Mouse (Mus musculus): Measurements from ENCODE around the gene Mybpc1.
"Not testable (repeated sequence)": the region's sequence is repeated elsewhere in the genome, so short reads cannot be mapped to it uniquely, and the experiment has no call there.

The Mybpc1 gene

GRCm38 (mm10) chr10:88550225-88550624 lies 54.7 kb downstream of the Mybpc1 start:
- CTCF ChIA-PET = no interaction called here

DNA sequence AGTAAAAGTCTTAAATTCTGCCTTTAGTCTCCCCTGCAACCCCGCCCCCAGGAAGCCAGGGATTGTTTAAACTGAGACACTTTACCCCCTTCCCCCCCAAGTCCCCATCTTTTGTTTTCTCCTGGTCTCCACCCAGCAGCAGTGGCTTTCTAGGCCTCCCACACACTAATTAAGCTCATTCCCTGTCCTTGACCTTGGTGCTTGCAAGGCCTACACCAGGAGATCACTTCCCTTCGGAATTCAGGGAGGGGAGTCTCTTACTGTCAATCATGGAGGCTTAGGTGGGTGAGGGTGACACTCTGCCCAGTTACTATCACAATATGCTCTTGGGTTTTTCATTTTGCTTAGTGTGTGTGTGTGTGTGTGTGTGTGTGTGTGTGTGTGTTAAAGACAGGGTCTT lies 57.3 kb downstream of the Mybpc1 start:
- CTCF ChIA-PET = no interaction called here

DNA sequence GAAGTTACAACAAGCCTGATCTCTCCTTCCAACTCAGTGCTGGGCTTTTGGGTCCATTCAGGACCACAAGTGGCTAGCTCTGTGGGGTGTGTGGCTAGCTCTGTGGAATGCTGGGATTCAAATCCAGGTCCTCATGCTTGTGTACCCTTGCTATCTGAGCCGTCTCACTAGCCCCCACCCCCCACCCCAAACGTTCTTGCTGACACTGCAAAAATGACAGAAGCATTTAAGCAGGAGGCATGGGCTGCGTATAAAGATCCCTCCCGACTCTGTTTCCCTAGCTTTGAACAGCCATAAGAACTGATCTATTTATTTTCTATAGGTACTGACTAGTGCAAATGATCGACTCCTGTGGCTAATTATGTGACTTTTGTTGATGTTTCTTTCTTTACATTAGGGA lies 74.3 kb downstream of the Mybpc1 start:
- CTCF ChIA-PET = no interaction called here

GRCm38 (mm10) chr10:88524016-88524415 lies 80.9 kb downstream of the Mybpc1 start:
- CTCF ChIA-PET = no interaction called here

DNA sequence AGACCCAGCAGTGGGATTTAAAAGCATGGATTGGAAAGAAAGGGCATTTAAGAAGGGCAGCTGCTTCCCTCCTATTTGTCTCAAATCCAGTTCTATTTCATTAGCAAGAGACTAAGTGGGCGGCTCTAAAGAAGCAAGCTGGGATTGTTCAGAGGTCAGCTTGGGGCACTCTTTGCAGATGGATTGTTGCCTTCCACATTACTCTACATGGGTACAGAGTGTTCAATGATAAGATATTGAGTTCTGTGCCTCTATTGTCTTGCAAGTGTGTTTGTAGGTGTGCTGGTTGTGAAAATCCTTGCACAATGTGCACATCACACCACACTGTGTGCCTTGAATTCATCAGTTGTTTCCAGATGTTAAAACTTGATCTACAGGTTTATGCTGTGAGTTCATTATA lies 81.7 kb downstream of the Mybpc1 start:
- CTCF ChIA-PET = no interaction called here

- CTCF ChIA-PET = no interaction called here
Measured at GRCm38 (mm10) chr10:88522795-88523194, 82.2 kb downstream of the Mybpc1 start.

DNA sequence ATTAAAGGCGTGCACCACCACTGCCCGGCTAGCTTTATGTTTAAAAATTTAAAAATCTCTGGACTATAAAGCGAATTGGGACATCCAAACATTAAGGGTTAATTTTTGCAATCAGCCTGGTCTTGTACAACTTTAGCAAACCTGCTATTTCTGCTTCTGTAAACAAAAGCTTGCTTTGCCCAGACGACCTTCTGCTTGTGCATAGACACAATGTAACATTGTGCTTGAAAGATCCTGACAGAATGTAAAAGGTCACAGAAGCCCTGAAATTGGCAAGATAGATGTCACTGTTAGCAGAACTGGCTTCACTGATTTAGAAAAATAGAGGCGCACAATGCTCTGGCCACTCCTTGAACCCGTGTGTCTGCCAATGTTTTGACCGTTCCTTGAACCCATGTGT lies 89.9 kb downstream of the Mybpc1 start:
- CTCF ChIA-PET = not testable (repeated sequence)

GRCm38 (mm10) chr10:88514495-88514894 lies 90.5 kb downstream of the Mybpc1 start:
- CTCF ChIA-PET = no interaction called here

DNA sequence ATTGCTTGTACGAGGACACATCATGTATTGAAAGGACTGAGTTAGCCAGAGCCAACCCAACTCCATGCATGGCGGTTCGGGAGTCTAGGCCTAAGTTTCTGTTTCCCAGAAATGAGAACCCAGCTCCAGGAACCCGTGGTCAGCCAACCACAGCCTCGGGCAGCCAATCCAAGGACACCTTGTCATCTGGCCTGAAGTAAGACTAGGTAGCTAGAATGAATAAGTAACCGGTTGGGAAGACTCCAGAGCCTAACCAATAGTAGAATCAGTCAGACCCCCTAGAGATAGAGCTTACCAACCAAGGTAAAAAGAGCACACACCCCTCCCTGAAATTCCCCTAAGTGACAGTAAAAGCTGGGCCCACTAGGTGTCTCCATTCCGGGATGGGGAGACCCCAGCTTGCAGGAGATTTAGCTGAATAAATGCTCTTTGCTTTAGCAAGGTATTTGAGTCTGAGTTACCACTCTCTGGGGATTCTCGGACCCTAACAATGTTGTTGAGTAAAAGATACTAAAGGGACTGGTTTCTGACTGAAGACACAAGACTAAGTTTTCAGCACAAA lies 91.3 kb downstream of the Mybpc1 start:
- CTCF ChIA-PET = interaction anchor here (0.6 kb wide), 1 partner anchor 19 kb away, joined by 3 read pairs; no protein-coding TSS in a partner anchor

- CTCF ChIA-PET = no interaction called here
Measured at GRCm38 (mm10) chr10:88511355-88511754, 93.6 kb downstream of the Mybpc1 start.

GRCm38 (mm10) chr10:88510503-88511271 lies 94.3 kb downstream of the Mybpc1 start:
- CTCF ChIA-PET = no interaction called here

DNA sequence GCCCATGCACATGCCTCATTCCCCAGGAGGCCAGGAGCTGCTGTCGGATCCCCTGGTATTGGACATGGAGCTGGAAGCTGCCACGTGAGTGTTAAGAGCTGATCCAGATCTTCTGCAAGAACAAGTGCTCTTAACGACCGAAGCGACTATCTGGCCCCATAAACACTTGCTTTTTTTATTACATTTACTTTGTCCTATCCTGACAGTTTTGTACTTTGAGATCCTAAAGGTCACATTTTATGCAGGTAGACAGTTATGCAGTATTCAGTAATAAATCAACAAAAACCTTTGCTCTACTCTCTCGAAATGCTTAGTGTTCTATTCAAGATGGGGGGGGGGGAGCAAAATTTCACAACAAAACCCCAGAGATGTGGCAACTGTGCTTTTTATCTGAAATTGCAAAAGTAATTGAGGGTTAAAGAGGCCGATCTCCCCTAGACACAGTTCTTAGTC lies 97.2 kb downstream of the Mybpc1 start:
- CTCF ChIA-PET = no interaction called here

DNA sequence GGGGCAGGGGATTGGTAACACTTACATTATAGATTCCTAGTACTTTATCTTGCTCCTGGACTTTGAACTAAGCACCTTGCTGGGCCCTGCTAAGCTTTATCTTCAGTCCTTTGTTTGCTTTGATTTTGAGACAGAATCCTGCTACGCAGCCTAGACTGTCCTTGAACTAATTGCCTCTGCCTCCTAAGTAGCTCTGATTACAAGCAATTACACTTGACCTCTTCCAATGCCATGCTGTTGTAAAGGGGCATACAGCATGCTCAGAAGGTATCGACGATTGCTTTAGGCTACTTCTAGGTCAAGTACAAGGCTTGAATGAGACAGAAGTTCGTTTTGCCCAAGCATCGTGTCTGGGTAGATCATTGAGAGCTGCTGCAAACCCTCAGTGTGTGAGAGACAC lies 99.7 kb downstream of the Mybpc1 start:
- CTCF ChIA-PET = interaction anchor here (0.5 kb wide), 1 partner anchor 125 kb away, joined by 3 read pairs; no protein-coding TSS in a partner anchor

GRCm38 (mm10) chr10:88504481-88504880 lies 100.5 kb downstream of the Mybpc1 start:
- CTCF ChIA-PET = interaction anchor here (0.5 kb wide), 1 partner anchor 124 kb away, joined by 3 read pairs; no protein-coding TSS in a partner anchor

DNA sequence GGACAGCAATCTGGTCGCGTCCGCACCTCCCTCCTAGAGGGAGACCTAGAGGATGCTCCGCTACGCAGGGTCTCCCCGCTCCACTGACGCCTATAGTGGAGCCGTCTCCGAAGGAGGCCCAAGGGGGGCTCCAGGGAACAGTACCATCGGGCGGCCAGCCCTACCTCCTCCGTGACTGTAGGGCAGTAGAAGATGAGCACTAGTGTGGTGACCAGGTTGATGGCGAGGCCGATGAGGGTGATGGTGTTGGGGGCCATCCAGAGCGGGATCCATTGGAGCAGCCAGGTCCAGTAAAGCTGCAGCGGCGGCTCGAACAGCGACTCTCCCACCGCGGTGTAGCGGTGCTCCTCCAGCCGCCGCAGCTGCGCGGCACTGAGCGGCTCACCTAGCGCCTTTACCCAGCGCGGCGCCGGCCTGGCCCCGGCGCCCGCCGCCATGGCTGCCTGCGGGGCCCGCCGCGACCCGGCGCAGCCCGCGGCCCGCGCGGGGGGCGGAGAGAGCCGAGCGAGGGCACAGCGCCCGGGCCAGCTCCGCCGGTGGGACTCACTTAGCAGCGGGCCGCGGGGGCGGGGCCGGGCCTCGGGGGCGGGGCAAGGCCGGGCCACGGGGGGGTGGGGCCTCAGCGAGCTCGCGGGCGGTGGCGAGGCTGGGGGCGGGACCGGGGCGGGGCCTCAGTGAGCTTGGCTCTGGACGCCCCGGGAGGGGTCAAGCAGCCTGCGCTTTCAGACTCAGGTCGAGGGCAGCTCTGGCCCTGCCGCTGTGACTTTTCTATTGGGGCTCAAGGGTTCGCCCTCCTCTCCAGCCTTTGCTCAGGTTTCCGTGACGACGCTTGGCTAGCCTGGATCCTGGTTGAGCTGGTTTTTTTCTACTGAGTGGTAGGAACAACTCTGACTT lies 101.3 kb downstream of the Mybpc1 start, which contains the start of gene Chpt1:
Gene Chpt1, minus strand, starts transcription at position 653 of the 894 bp plus-strand sequence.
- CTCF ChIA-PET = no interaction called here

- CTCF ChIA-PET = no interaction called here
Measured at GRCm38 (mm10) chr10:88502919-88503318, 102.0 kb downstream of the Mybpc1 start.

GRCm38 (mm10) chr10:88501886-88502765 lies 102.8 kb downstream of the Mybpc1 start:
- CTCF ChIA-PET = interaction anchor here (0.6 to 0.7 kb wide), 2 partner anchors 8 to 712 kb away, joined by 3 read pairs; no protein-coding TSS in a partner anchor

- CTCF ChIA-PET = interaction anchor here (0.6 kb wide), 1 partner anchor 712 kb away, joined by 3 read pairs; no protein-coding TSS in a partner anchor
Measured at GRCm38 (mm10) chr10:88501370-88501769, 103.6 kb downstream of the Mybpc1 start.

DNA sequence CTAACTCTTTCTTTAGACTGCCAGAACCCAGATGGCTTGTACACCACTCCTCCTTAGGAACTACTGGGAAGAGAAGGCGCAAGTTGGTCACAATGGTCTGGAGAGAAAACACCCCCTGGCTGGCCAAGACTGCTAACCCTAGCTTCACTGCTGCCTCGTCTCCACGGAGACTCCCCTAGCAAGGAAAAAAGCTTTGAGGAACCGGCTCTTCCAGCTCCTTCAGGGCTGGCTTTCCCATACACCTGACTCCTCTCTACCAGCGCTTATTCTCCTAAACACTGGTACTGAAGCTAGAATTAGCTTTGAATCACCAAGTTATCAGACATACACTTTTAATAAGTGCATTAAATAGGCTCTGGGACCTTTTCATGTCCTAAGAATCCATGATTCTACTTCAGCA lies 105.0 kb downstream of the Mybpc1 start:
- CTCF ChIA-PET = no interaction called here

- CTCF ChIA-PET = no interaction called here
Measured at GRCm38 (mm10) chr10:88496864-88497564, 107.9 kb downstream of the Mybpc1 start.

Data from spleen, embryonic (tissue).